Mouse (Mus musculus) stomach, embryonic 16.5 days (tissue): ENCODE measurements around the gene Acsl5. TPM values are rescaled to one million over a fixed set of nuclear protein-coding genes. Genes with fewer than 3 reads are reported as not detected.

Source experiments
- ATAC-seq: fragments of 200-750 bp; cut with Nextera tagmentation; 2 replicates; pipeline ENCODE4 v1.8.0; 2017; ENCODE audit warnings: moderate number of reproducible peaks, moderate TSS enrichment; ENCODE audit not compliant: insufficient read depth, low FRiP score
- H3K27ac ChIP-seq: fragments of 300-500 bp; sonication (generic); 2 replicates; pipeline ENCODE4 v1.5.1; 2014; ENCODE audit warnings: low read length
- H3K27me3 ChIP-seq: fragments of 300-500 bp; sonication (generic); 2 replicates; pipeline ENCODE4 v1.6.1; 2014; ENCODE audit warnings: low read length, control low read depth, mixed read lengths; ENCODE audit not compliant: control insufficient read depth, insufficient read depth
- H3K36me3 ChIP-seq: fragments of 300-500 bp; sonication (generic); 2 replicates; pipeline ENCODE4 v1.6.1; 2014; ENCODE audit warnings: low read length; ENCODE audit not compliant: control insufficient read depth, insufficient read depth
- H3K4me1 ChIP-seq: fragments of 300-500 bp; sonication (generic); 2 replicates; pipeline ENCODE4 v1.6.1; 2014; ENCODE audit warnings: low read length, control low read depth, mixed read lengths; ENCODE audit not compliant: control insufficient read depth, insufficient read depth
- H3K4me2 ChIP-seq: fragments of 300-500 bp; sonication (generic); 2 replicates; pipeline ENCODE4 v1.6.1; 2014; ENCODE audit warnings: low read depth, low read length, mixed read lengths
- H3K4me3 ChIP-seq: fragments of 300-500 bp; sonication (generic); replicated peaks from 2 replicates; pipeline ENCODE4 v1.5.1; 2014; ENCODE audit warnings: mild to moderate bottlenecking, low read length
- H3K9ac ChIP-seq: fragments of 300-500 bp; sonication (generic); 2 replicates; pipeline ENCODE4 v1.6.1; 2014; ENCODE audit warnings: low read length
- H3K9me3 ChIP-seq: fragments of 300-500 bp; sonication (generic); replicated peaks from 2 replicates; pipeline ENCODE4 v1.6.1; 2016; ENCODE audit warnings: low read length, control low read depth; ENCODE audit not compliant: control insufficient read depth
- WGBS: fragments of 180-500 bp; shearing (Covaris S2); extraction: QIAGEN DNeasy Blood & Tissue Kit; methylation state at CpG from one replicate; pipeline ENCODE4 v1.1.7; 2014; 5-methylcytosine and 5-hydroxymethylcytosine counted together
- polyA plus RNA-seq: library from polyadenylated mRNA; unstranded; fragments of >200 nt; fragmentation: Nextera tagmentation; extraction: Ambion mirVana; gene quantifications from 2 replicates; pipeline ENCODE4 v1.2.1, GENCODE M21; 2015

Gene Acsl5
- polyA plus RNA-seq, 1 experiment from 2014 or later, result 151 TPM

GRCm38 (mm10) chr19:55340521-55340920 lies 88.8 kb downstream of the Acsl5 start:
- H3K4me3 ChIP-seq, result no peak overlapping the region
- 88% methylated on average over 6 of the region's 6 CpGs for WGBS
- no peaks in the 10 kb centered on the region for H3K36me3 ChIP-seq
- no peaks in the 10 kb centered on the region for H3K27me3 ChIP-seq
- no peak overlapping the region for H3K27ac ChIP-seq
- H3K9me3 ChIP-seq, result no peaks in the 10 kb centered on the region
- H3K4me2 ChIP-seq, result no peak overlapping the region
- no peak for ATAC-seq
- no peak overlapping the region for H3K9ac ChIP-seq
- H3K4me1 ChIP-seq, result peaks cover 4% of the 10 kb centered on the region; the same call in 1 of the 2 replicates

- H3K9me3 ChIP-seq, result no peaks in the 10 kb centered on the region
- H3K4me3 ChIP-seq, result no peak overlapping the region
- WGBS, result 70% methylated on average over 3 of the region's 3 CpGs
- H3K27ac ChIP-seq, result no peak overlapping the region
- H3K4me1 ChIP-seq, result peaks cover 4% of the 10 kb centered on the region; the same call in 1 of the 2 replicates
- no peaks in the 10 kb centered on the region for H3K27me3 ChIP-seq
- no peak overlapping the region for H3K4me2 ChIP-seq
- no peaks in the 10 kb centered on the region for H3K36me3 ChIP-seq
- no peak for ATAC-seq
- no peak overlapping the region for H3K9ac ChIP-seq
Measured at GRCm38 (mm10) chr19:55341377-55341776, 89.6 kb downstream of the Acsl5 start.

GRCm38 (mm10) chr19:55342423-55342822 lies 90.7 kb downstream of the Acsl5 start:
- H3K4me3 ChIP-seq, result no peak overlapping the region
- WGBS, result 86% methylated on average over 7 of the region's 7 CpGs
- H3K27ac ChIP-seq, result no peak overlapping the region
- H3K4me1 ChIP-seq, result peaks cover 4% of the 10 kb centered on the region; the same call in 1 of the 2 replicates
- H3K9me3 ChIP-seq, result no peaks in the 10 kb centered on the region
- no peak overlapping the region for H3K9ac ChIP-seq
- no peaks in the 10 kb centered on the region for H3K27me3 ChIP-seq
- no peaks in the 10 kb centered on the region for H3K36me3 ChIP-seq
- H3K4me2 ChIP-seq, result no peak overlapping the region
- no peak for ATAC-seq

GRCm38 (mm10) chr19:55343274-55343673 lies 91.5 kb downstream of the Acsl5 start:
- no peaks in the 10 kb centered on the region for H3K9me3 ChIP-seq
- no peaks in the 10 kb centered on the region for H3K27me3 ChIP-seq
- H3K27ac ChIP-seq, result no peak overlapping the region
- ATAC-seq, result no peak
- H3K36me3 ChIP-seq, result no peaks in the 10 kb centered on the region
- peaks cover 4% of the 10 kb centered on the region; the same call in 1 of the 2 replicates for H3K4me1 ChIP-seq
- no peak overlapping the region for H3K4me3 ChIP-seq
- 68% methylated on average over 9 of the region's 9 CpGs for WGBS
- no peak overlapping the region for H3K4me2 ChIP-seq
- no peak overlapping the region for H3K9ac ChIP-seq

Other genes with a start within 250 kb of the Acsl5 start
- 21.2 and 23.3 TPM in 2 replicates for gene Gpam, start 124.7 kb upstream of the Acsl5 start, polyA plus RNA-seq
- 0.13 and 0.14 TPM in 2 replicates for gene Tectb, start 71.2 kb upstream of the Acsl5 start, polyA plus RNA-seq
- gene Gucy2g, start 10.7 kb upstream of the Acsl5 start, polyA plus RNA-seq, result 0.05 and 0.11 TPM in 2 replicates
- gene Zdhhc6, start 64.1 kb downstream of the Acsl5 start, polyA plus RNA-seq, result 85.8 and 92.1 TPM in 2 replicates
- 26.1 and 27.0 TPM in 2 replicates for gene Vti1a, start 64.4 kb downstream of the Acsl5 start, polyA plus RNA-seq